Mouse (Mus musculus): ENCODE results near the gene Gm20388. TPM values are rescaled to one million over a fixed set of nuclear protein-coding genes. Genes with fewer than 3 reads are reported as not detected.

The Gm20388 gene
- polyA plus RNA-seq, 1 experiment from 2014 or later: not detected

DNA sequence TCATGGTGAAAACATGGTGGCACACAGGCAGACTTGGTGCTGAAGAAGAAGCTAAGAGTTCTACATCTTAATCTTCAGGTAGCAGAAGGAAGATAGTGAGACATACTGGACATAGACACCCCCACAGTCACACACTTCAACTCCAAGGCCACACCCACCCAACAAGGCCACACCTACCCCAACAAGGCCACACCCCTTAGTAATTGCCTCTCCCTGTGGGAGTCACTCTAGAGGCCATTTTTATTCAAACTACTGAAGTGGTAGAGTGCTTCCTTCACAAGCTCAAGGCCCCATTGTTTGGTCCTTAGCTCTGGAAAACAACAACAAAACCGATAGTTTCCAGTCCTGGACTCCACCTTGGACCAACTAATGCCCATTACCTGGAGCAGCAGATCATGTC lies 235.4 kb downstream of the Gm20388 start:
- Histone ChIP-seq H3K4me1 (replicated peaks) (peaks cover 20% of the 10 kb centered on the region), H3K9ac (no peak overlapping the region), H3K27me3 (no peaks in the 10 kb centered on the region), H3K27ac (no peak overlapping the region), H3K4me3 (no peak overlapping the region), H3K4me2 (no peak overlapping the region), H3K36me3 (peaks cover 13% of the 10 kb centered on the region; the same call in 1 of the 2 replicates), H3K9me3 (replicated peaks) (no peaks in the 10 kb centered on the region)
- ATAC-seq (replicated peaks; ENCODE audit: insufficient number of reproducible peaks, insufficient read depth, low FRiP score, low read depth): no peak
- 73% methylated on average over 1 of the region's 1 CpGs for WGBS

DNA sequence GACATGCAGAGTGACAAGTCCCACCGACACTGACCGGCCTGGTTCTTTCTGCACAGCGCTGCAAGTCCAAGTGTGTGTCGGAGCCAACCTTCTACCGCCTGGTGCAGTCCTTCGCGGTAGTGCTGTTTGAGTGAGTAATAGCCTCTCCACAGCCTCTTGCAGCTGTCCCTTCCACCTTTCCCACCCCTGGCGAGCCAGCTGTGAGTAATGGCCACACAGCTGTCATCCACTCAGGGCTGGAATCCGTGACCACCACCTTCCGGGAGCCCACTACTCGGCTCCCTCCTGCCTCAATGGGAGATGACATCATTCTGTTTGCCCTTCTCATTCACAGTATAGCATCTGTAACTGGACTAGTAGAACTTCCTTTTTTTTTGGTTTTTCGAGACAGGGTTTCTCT lies 239.4 kb downstream of the Gm20388 start:
- Histone ChIP-seq H3K9ac (no peak overlapping the region), H3K4me2 (no peak overlapping the region), H3K27me3 (no peaks in the 10 kb centered on the region), H3K4me3 (no peak overlapping the region), H3K4me1 (replicated peaks) (peaks cover 8% of the 10 kb centered on the region), H3K36me3 (peaks cover 21% of the 10 kb centered on the region), H3K9me3 (replicated peaks) (no peaks in the 10 kb centered on the region), H3K27ac (no peak overlapping the region)
- no peak for ATAC-seq (replicated peaks; ENCODE audit: insufficient number of reproducible peaks, insufficient read depth, low FRiP score, low read depth)
- WGBS: 66% methylated on average over 12 of the region's 12 CpGs

DNA sequence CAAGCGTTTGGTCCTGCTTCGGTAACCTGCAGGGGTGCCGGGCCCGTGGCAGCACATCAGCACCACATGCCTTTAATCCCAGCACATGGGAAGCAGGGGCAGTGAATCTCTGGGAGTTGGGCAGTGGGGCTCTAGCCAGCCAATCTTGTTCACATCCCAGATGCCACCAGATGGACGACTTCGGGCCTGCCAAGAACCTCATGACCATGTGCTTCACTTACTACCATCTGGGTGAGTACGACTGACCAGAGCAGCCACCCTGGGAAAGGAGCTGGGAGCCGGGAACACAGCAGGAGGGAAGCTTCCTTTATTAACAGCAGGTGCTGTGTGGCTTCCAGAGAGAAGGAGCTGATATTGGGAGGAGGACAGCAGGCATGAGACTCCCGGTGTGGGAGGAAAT lies 240.5 kb downstream of the Gm20388 start:
- Histone ChIP-seq H3K4me1 (replicated peaks) (peaks cover 6% of the 10 kb centered on the region; the same call in 1 of the 2 replicates), H3K4me3 (no peak overlapping the region), H3K9me3 (replicated peaks) (no peaks in the 10 kb centered on the region), H3K27me3 (no peaks in the 10 kb centered on the region), H3K27ac (no peak overlapping the region), H3K4me2 (no peak overlapping the region), H3K36me3 (peaks cover 13% of the 10 kb centered on the region), H3K9ac (no peak overlapping the region)
- 68% methylated on average over 9 of the region's 9 CpGs for WGBS
- ATAC-seq (replicated peaks; ENCODE audit: insufficient number of reproducible peaks, insufficient read depth, low FRiP score, low read depth): no peak

DNA sequence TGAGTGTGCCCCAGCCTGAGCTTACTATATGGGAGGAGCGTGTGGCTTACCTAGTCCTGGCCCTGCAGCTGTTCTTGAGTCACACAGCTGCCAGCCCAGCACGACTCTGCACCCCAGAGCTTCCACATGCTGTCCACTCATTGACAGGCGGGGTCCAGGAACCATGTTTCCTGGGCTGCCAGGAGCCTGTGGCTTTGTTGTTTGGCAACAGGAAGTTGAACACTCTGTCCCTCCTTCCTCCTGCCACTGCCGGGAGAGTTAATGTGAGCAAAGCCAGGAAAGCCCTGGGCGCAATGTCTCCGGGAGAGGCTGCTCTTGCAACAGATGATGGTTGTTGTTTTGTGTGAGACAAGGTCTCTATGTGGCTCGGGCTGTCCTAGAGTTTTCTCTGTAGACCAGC lies 242.0 kb downstream of the Gm20388 start:
- Histone ChIP-seq H3K27ac (no peak overlapping the region), H3K9me3 (replicated peaks) (no peaks in the 10 kb centered on the region), H3K27me3 (no peaks in the 10 kb centered on the region), H3K4me2 (no peak overlapping the region), H3K4me1 (replicated peaks) (peaks cover 6% of the 10 kb centered on the region; the same call in 1 of the 2 replicates), H3K9ac (no peak overlapping the region), H3K36me3 (peaks cover 8% of the 10 kb centered on the region), H3K4me3 (no peak overlapping the region)
- 55% methylated on average over 7 of the region's 7 CpGs for WGBS
- ATAC-seq (replicated peaks; ENCODE audit: insufficient number of reproducible peaks, insufficient read depth, low FRiP score, low read depth): no peak

DNA sequence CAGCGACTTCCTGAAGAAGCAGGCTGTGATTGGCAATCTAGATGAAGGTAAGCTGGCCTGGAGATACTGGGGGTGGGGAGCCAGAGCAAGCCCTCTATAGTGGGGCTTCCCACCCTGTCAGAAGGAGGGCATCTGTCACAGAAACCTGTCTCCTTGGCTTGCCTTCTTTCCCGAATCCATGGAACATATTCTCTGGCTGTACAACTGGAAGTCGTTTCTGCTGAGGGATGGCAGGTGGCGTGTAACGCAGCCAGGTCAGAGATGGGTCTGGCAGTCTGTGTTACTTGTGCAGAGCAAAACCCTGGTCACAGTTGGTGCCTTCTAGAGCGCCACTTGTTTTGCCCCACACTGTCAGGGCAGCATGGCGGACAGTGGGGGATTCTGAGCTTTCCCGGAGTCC lies 249.7 kb downstream of the Gm20388 start:
- no peaks in the 10 kb centered on the region for H3K36me3 ChIP-seq
- WGBS: 82% methylated on average over 8 of the region's 8 CpGs
- no peak overlapping the region for H3K4me2 ChIP-seq
- H3K9ac ChIP-seq: no peak overlapping the region
- H3K9me3 ChIP-seq (replicated peaks): no peaks in the 10 kb centered on the region
- no peak for ATAC-seq (replicated peaks; ENCODE audit: insufficient number of reproducible peaks, insufficient read depth, low FRiP score, low read depth)
- H3K4me1 ChIP-seq (replicated peaks): 0 out of 2 replicates have a peak, but pooled peaks cover 3% of the 10 kb centered on the region
- H3K27me3 ChIP-seq: no peaks in the 10 kb centered on the region
- no peak overlapping the region for H3K27ac ChIP-seq
- H3K4me3 ChIP-seq: no peak overlapping the region

DNA sequence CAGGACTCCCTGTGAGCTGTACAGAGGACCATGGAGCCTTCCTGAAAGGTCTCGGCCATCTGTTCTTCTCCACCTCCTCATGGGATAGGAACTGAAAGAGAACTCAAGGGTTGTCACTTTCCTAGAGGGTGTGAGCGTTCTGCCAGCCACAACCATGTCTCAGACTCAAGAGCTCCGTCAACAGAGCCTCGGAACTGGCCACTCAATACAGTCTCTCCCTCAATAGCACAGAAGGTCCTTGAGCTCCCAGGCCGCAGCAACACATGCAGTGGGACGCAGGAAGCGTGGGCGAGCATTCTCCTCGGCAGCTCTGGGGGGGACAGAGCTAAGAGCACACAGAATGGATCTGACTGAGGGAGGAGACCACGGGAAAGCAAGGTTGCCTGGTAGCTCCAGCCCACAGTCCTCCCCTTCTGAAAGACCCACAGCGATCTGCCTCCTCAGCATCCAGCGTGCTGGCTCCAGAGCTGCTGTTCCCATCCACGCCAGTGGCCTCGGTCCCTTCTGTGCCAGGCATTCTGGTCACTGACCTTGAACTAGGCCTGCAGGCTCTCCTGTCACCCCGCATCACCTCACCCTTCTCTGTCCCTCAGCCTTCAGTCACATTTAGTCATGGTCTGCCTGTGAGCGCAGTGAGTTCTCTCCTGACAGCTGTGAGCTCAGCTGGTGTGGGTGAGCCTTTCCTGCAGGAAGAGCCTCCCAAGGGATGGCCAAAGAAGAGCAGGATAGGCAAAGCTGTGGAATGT lies 251.2 kb downstream of the Gm20388 start:
- H3K27ac ChIP-seq: no peak overlapping the region
- H3K9ac ChIP-seq: no peak overlapping the region
- H3K4me3 ChIP-seq: no peak overlapping the region
- ATAC-seq (replicated peaks; ENCODE audit: insufficient number of reproducible peaks, insufficient read depth, low FRiP score, low read depth): no peak
- no peaks in the 10 kb centered on the region for H3K27me3 ChIP-seq
- H3K36me3 ChIP-seq: no peaks in the 10 kb centered on the region
- WGBS: 65% methylated on average over 16 of the region's 16 CpGs
- H3K4me1 ChIP-seq (replicated peaks): 0 out of 2 replicates have a peak, but pooled peaks cover 3% of the 10 kb centered on the region
- H3K4me2 ChIP-seq: no peak overlapping the region
- no peaks in the 10 kb centered on the region for H3K9me3 ChIP-seq (replicated peaks)

DNA sequence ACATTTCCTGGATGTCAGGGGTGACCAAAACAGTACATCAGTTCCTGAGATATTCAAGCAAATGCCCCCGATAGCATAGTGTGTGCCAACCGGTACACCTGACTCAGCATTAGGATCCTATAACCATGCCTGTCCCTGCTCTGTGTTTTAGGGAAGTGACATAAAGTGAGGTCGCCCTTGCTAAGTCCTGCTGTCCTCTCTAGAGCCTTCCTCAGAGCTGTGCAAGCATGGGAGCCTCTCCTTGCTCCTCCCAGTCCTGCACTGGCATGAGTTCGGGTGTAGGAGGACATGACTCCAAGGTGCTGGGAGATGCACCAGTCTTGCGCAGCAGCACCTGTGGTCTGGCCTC lies 251.7 kb downstream of the Gm20388 start:
- Histone ChIP-seq H3K4me1 (replicated peaks) (0 out of 2 replicates have a peak, but pooled peaks cover 3% of the 10 kb centered on the region), H3K9me3 (replicated peaks) (no peaks in the 10 kb centered on the region), H3K4me2 (no peak overlapping the region), H3K27ac (no peak overlapping the region), H3K27me3 (no peaks in the 10 kb centered on the region), H3K9ac (no peak overlapping the region), H3K36me3 (no peaks in the 10 kb centered on the region), H3K4me3 (no peak overlapping the region)
- 79% methylated on average over 5 of the region's 5 CpGs for WGBS
- no peak for ATAC-seq (replicated peaks; ENCODE audit: insufficient number of reproducible peaks, insufficient read depth, low FRiP score, low read depth)

DNA sequence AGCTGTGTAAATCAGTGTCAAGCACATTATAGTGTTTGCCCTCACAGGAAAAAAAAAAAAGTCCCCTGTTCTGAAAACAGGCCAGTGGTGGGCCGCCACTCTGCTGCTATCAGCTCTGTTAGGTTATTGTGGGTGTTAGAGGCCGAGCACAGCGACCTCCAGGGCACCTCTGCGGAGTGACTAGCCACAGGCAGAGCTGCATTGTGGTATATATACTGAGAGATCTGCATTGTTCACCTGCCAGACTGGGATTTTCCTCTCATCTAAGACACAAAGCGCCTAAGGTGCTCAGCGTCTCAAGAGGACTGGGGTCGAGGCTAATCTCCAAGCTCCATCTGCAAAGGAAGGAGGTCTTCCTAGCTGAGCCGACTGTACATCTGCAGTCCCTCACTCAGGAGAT lies 252.7 kb downstream of the Gm20388 start:
- H3K27ac ChIP-seq: no peak overlapping the region
- H3K9me3 ChIP-seq (replicated peaks): no peaks in the 10 kb centered on the region
- H3K4me3 ChIP-seq: no peak overlapping the region
- WGBS: 64% methylated on average over 8 of the region's 8 CpGs
- peaks cover 12% of the 10 kb centered on the region for H3K4me1 ChIP-seq (replicated peaks)
- no peak overlapping the region for H3K4me2 ChIP-seq
- ATAC-seq (replicated peaks; ENCODE audit: insufficient number of reproducible peaks, insufficient read depth, low FRiP score, low read depth): no peak
- no peak overlapping the region for H3K9ac ChIP-seq
- H3K27me3 ChIP-seq: 0 out of 2 replicates have a peak, but pooled peaks cover 4% of the 10 kb centered on the region
- no peaks in the 10 kb centered on the region for H3K36me3 ChIP-seq

DNA sequence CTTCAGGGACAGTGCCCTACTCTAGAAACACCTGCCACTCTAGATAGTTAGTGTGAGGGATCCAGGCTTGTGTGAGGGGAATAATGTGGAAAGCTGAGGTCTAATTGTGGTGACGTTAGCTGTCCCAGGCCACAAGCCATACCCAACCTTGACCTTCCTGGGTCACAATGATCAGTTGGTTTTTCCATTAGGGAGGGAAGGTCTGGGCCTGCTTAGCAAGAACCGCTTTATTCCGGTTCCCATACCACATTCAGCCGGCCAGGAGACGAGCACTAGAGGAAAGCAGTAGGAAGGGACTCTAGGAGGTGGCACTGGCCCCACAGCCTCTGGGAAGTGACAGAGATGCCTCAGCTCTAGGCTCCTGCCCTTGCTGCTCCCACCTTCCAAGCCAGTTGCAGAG lies 253.4 kb downstream of the Gm20388 start:
- ATAC-seq (replicated peaks; ENCODE audit: insufficient number of reproducible peaks, insufficient read depth, low FRiP score, low read depth): no peak
- Histone ChIP-seq H3K27ac (no peak overlapping the region), H3K9ac (no peak overlapping the region), H3K4me1 (replicated peaks) (peaks cover 12% of the 10 kb centered on the region), H3K27me3 (peaks cover 11% of the 10 kb centered on the region; the same call in 1 of the 2 replicates), H3K9me3 (replicated peaks) (no peaks in the 10 kb centered on the region), H3K4me2 (no peak overlapping the region), H3K36me3 (no peaks in the 10 kb centered on the region), H3K4me3 (no peak overlapping the region)
- WGBS: 75% methylated on average over 5 of the region's 5 CpGs

DNA sequence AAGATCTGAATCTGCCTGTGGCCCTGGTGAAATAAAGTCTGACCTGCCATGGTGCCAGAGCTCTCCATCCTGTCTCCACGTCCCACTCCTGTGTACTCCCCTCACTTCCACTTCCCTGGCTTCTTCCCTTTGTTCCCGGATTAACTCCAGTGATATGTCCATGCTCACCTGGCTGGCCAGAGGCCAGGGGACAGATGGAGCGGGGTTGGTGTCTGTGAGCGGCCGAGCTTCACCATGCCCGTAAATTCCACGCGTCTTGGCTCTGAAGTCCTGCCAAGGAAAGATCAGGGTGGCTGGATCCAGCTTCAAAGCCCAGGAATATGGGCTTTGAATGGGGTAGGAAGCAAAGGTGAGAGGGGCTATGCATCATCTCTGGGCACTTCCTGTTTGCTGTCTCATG lies 256.5 kb downstream of the Gm20388 start:
- WGBS: 79% methylated on average over 8 of the region's 8 CpGs
- Histone ChIP-seq H3K4me2 (no peak overlapping the region), H3K36me3 (no peaks in the 10 kb centered on the region), H3K27ac (no peak overlapping the region), H3K4me3 (no peak overlapping the region), H3K4me1 (replicated peaks) (peaks cover 12% of the 10 kb centered on the region), H3K9ac (no peak overlapping the region), H3K27me3 (peaks cover 21% of the 10 kb centered on the region; the same call in 1 of the 2 replicates), H3K9me3 (replicated peaks) (no peaks in the 10 kb centered on the region)
- no peak for ATAC-seq (replicated peaks; ENCODE audit: insufficient number of reproducible peaks, insufficient read depth, low FRiP score, low read depth)

DNA sequence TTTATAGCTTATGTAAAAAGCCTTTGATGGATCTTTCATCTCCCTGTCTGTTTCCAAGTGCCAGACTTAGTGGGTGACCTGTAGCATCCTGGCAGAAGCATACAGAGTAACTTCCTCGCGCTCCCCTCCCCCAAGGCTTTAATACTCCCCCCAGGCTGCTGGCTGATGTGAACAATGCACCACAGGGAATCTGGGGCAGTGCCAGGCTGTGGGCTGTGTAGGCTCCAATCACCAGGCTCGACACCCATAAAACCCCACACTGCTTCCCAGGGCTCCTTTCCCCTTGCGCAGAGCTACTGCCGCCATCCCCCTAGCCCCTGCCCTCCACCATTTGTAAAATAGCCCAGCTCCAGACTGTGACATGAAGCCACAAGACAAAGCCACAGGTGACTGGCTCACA lies 257.2 kb downstream of the Gm20388 start:
- no peak overlapping the region for H3K4me3 ChIP-seq
- peaks cover 12% of the 10 kb centered on the region for H3K4me1 ChIP-seq (replicated peaks)
- WGBS: 41% methylated on average over 5 of the region's 5 CpGs
- H3K9ac ChIP-seq: no peak overlapping the region
- peaks cover 22% of the 10 kb centered on the region; the same call in 1 of the 2 replicates for H3K27me3 ChIP-seq
- no peak overlapping the region for H3K27ac ChIP-seq
- no peak overlapping the region for H3K4me2 ChIP-seq
- no peak for ATAC-seq (replicated peaks; ENCODE audit: insufficient number of reproducible peaks, insufficient read depth, low FRiP score, low read depth)
- H3K36me3 ChIP-seq: no peaks in the 10 kb centered on the region
- H3K9me3 ChIP-seq (replicated peaks): no peaks in the 10 kb centered on the region

DNA sequence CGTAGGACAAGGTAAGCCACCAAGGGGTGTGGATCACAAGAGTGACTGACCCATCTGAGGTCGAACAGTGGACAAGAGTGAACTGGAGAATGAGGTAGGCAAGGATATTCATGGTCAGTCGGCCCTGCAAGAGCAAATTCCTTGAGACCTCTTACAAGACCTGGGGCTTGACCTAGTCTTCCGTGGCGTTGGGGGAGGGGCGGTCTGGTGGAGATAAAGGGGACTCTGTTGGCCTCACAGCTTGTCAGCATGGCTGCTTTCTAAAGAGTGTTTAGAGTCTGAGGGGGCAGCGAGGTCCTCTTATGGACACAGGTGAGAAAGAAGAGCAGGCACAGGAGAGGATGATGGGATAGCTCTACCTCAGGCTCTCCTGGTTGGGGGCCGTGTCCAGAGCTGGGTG lies 258.5 kb downstream of the Gm20388 start:
- Histone ChIP-seq H3K27ac (no peak overlapping the region), H3K9ac (no peak overlapping the region), H3K4me2 (no peak overlapping the region), H3K4me3 (no peak overlapping the region), H3K27me3 (peaks cover 22% of the 10 kb centered on the region; the same call in 1 of the 2 replicates), H3K9me3 (replicated peaks) (no peaks in the 10 kb centered on the region), H3K36me3 (no peaks in the 10 kb centered on the region), H3K4me1 (replicated peaks) (peaks cover 10% of the 10 kb centered on the region)
- WGBS: 38% methylated on average over 8 of the region's 8 CpGs
- ATAC-seq (replicated peaks; ENCODE audit: insufficient number of reproducible peaks, insufficient read depth, low FRiP score, low read depth): no peak
